Mouse (Mus musculus) intestine, embryonic 15.5 days (tissue): ENCODE measurements around the gene Ube4a. TPM values are rescaled to one million over a fixed set of nuclear protein-coding genes. Genes with fewer than 3 reads are reported as not detected.

Experiments used
- ATAC-seq: fragments of 200-750 bp; cut with Nextera tagmentation; 2 replicates; pipeline ENCODE4 v1.8.0; 2017; ENCODE audit warnings: moderate TSS enrichment, moderate library complexity
- H3K27ac ChIP-seq: fragments of 300-500 bp; sonication (generic); 2 replicates; pipeline ENCODE4 v1.5.1; 2015; ENCODE audit warnings: mild to moderate bottlenecking, inconsistent platforms
- H3K27me3 ChIP-seq: fragments of 300-500 bp; sonication (generic); replicated peaks from 2 replicates; pipeline ENCODE4 v1.6.1; 2015; ENCODE audit warnings: inconsistent platforms
- H3K36me3 ChIP-seq: fragments of 300-500 bp; sonication (generic); 2 replicates; pipeline ENCODE4 v1.6.1; 2015; ENCODE audit warnings: inconsistent platforms
- H3K4me1 ChIP-seq: fragments of 300-500 bp; sonication (generic); replicated peaks from 2 replicates; pipeline ENCODE4 v1.6.1; 2015; ENCODE audit warnings: inconsistent platforms
- H3K4me2 ChIP-seq: fragments of 300-500 bp; sonication (generic); replicated peaks from 2 replicates; pipeline ENCODE4 v1.6.1; 2015; ENCODE audit warnings: mild to moderate bottlenecking, inconsistent platforms
- H3K4me3 ChIP-seq: fragments of 300-500 bp; sonication (generic); replicated peaks from 2 replicates; pipeline ENCODE4 v1.5.1; 2015; ENCODE audit warnings: inconsistent platforms
- H3K9ac ChIP-seq: fragments of 300-500 bp; sonication (generic); 2 replicates; pipeline ENCODE4 v1.6.1; 2015; ENCODE audit warnings: inconsistent platforms
- H3K9me3 ChIP-seq: fragments of 300-500 bp; sonication (generic); 2 replicates; pipeline ENCODE4 v1.6.1; 2016; ENCODE audit warnings: inconsistent platforms
- WGBS: fragments of 180-500 bp; shearing (Covaris S2); methylation state at CpG from one replicate; pipeline ENCODE4 v1.1.7; 2015; 5-methylcytosine and 5-hydroxymethylcytosine counted together
- polyA plus RNA-seq: library from polyadenylated mRNA; unstranded; fragments of >200 nt; fragmentation: Nextera tagmentation; extraction: Ambion mirVana; gene quantifications from 2 replicates; pipeline ENCODE4 v1.2.1, GENCODE M21; 2015

Ube4a gene
- polyA plus RNA-seq: 24.2 and 24.6 TPM in 2 replicates

- H3K4me2 ChIP-seq: peak within 1 kb of the TSS; percentile 80
- WGBS: under 1% methylated on average over 39 of the region's 39 CpGs
- no peaks in the 10 kb centered on the region for H3K9me3 ChIP-seq
- H3K27me3 ChIP-seq: no peaks in the 10 kb centered on the region
- H3K9ac ChIP-seq: peak within 1 kb of the TSS; percentile 74
- H3K4me1 ChIP-seq: peaks cover 8% of the 10 kb centered on the region
- peak within 1 kb of the TSS; percentile 81 for H3K4me3 ChIP-seq
- peaks cover 6% of the 10 kb centered on the region; the same call in 1 of the 2 replicates for H3K36me3 ChIP-seq
- peak; percentile 97 for ATAC-seq
- H3K27ac ChIP-seq: peak within 1 kb of the TSS; percentile 65
These were observed at the start of gene Ube4a for GRCm38 (mm10) chr9:44965126-44965832. TSS of gene Ube4a (minus strand) at chr9:44965600.

- no peak overlapping the region for H3K9ac ChIP-seq
- H3K4me1 ChIP-seq: no peaks in the 10 kb centered on the region
- H3K27me3 ChIP-seq: no peaks in the 10 kb centered on the region
- H3K36me3 ChIP-seq: no peaks in the 10 kb centered on the region
- no peak overlapping the region for H3K4me3 ChIP-seq
- ATAC-seq: no peak
- WGBS: 48% methylated on average over 2 of the region's 2 CpGs
- H3K27ac ChIP-seq: no peak overlapping the region
- no peak overlapping the region for H3K4me2 ChIP-seq
- no peaks in the 10 kb centered on the region for H3K9me3 ChIP-seq
These were observed 49.5 kb upstream of the Ube4a start for GRCm38 (mm10) chr9:45014879-45015278.

- Histone ChIP-seq H3K27ac (no peak overlapping the region), H3K9ac (no peak overlapping the region), H3K27me3 (no peaks in the 10 kb centered on the region), H3K4me3 (no peak overlapping the region), H3K36me3 (no peaks in the 10 kb centered on the region), H3K4me1 (no peaks in the 10 kb centered on the region), H3K4me2 (no peak overlapping the region), H3K9me3 (no peaks in the 10 kb centered on the region)
- ATAC-seq: no peak
- WGBS: 41% methylated on average over 6 of the region's 6 CpGs
These were observed 45.9 kb upstream of the Ube4a start for GRCm38 (mm10) chr9:45011291-45011690.

GRCm38 (mm10) chr9:45010461-45010860 is 45.1 kb upstream of the Ube4a start:
- no peak overlapping the region for H3K9ac ChIP-seq
- no peaks in the 10 kb centered on the region for H3K27me3 ChIP-seq
- H3K27ac ChIP-seq: no peak overlapping the region
- no peaks in the 10 kb centered on the region for H3K4me1 ChIP-seq
- H3K9me3 ChIP-seq: no peaks in the 10 kb centered on the region
- WGBS: 64% methylated on average over 4 of the region's 4 CpGs
- H3K4me3 ChIP-seq: no peak overlapping the region
- no peaks in the 10 kb centered on the region for H3K36me3 ChIP-seq
- no peak overlapping the region for H3K4me2 ChIP-seq
- ATAC-seq: no peak

- no peak within 1 kb of the TSS for H3K4me2 ChIP-seq
- H3K36me3 ChIP-seq: no peaks in the 10 kb centered on the region
- H3K4me1 ChIP-seq: no peaks in the 10 kb centered on the region
- ATAC-seq: no peak
- WGBS: 85% methylated on average over 19 of the region's 19 CpGs
- H3K9me3 ChIP-seq: no peaks in the 10 kb centered on the region
- no peak within 1 kb of the TSS for H3K27ac ChIP-seq
- H3K4me3 ChIP-seq: no peak within 1 kb of the TSS
- no peaks in the 10 kb centered on the region for H3K27me3 ChIP-seq
- H3K9ac ChIP-seq: no peak within 1 kb of the TSS
These were observed 44.0 kb upstream of the Ube4a start, which contains the start of gene Cd3e for GRCm38 (mm10) chr9:45009180-45010078. TSS of gene Cd3e (minus strand) at chr9:45009627.

- Histone ChIP-seq H3K9ac (no peak overlapping the region), H3K4me2 (no peak overlapping the region), H3K9me3 (no peaks in the 10 kb centered on the region), H3K4me3 (no peak overlapping the region), H3K36me3 (no peaks in the 10 kb centered on the region), H3K27ac (no peak overlapping the region), H3K4me1 (no peaks in the 10 kb centered on the region), H3K27me3 (no peaks in the 10 kb centered on the region)
- ATAC-seq: no peak
- WGBS: 90% methylated on average over 4 of the region's 4 CpGs
These were observed 42.9 kb upstream of the Ube4a start for GRCm38 (mm10) chr9:45008342-45008741.

- H3K27ac ChIP-seq: no peak overlapping the region
- no peaks in the 10 kb centered on the region for H3K27me3 ChIP-seq
- H3K4me2 ChIP-seq: no peak overlapping the region
- no peak for ATAC-seq
- 65% methylated on average over 12 of the region's 12 CpGs for WGBS
- no peak overlapping the region for H3K9ac ChIP-seq
- H3K4me3 ChIP-seq: no peak overlapping the region
- no peaks in the 10 kb centered on the region for H3K4me1 ChIP-seq
- H3K9me3 ChIP-seq: no peaks in the 10 kb centered on the region
- no peaks in the 10 kb centered on the region for H3K36me3 ChIP-seq
These were observed 42.0 kb upstream of the Ube4a start for GRCm38 (mm10) chr9:45007404-45007803.

- Histone ChIP-seq H3K9me3 (no peaks in the 10 kb centered on the region), H3K27me3 (no peaks in the 10 kb centered on the region), H3K36me3 (no peaks in the 10 kb centered on the region), H3K4me3 (no peak overlapping the region), H3K27ac (no peak overlapping the region), H3K4me1 (no peaks in the 10 kb centered on the region), H3K9ac (no peak overlapping the region), H3K4me2 (no peak overlapping the region)
- ATAC-seq: no peak
- 53% methylated on average over 3 of the region's 3 CpGs for WGBS
These were observed 34.8 kb upstream of the Ube4a start for GRCm38 (mm10) chr9:45000249-45000648.

- no peaks in the 10 kb centered on the region for H3K36me3 ChIP-seq
- no peaks in the 10 kb centered on the region for H3K4me1 ChIP-seq
- no peak overlapping the region for H3K4me3 ChIP-seq
- H3K27me3 ChIP-seq: no peaks in the 10 kb centered on the region
- no peaks in the 10 kb centered on the region for H3K9me3 ChIP-seq
- no peak for ATAC-seq
- no peak overlapping the region for H3K27ac ChIP-seq
- no peak overlapping the region for H3K9ac ChIP-seq
- WGBS: 81% methylated on average over 5 of the region's 5 CpGs
- no peak overlapping the region for H3K4me2 ChIP-seq
These were observed 34.4 kb upstream of the Ube4a start for GRCm38 (mm10) chr9:44999776-45000175.

- Histone ChIP-seq H3K36me3 (no peaks in the 10 kb centered on the region), H3K4me2 (no peak overlapping the region), H3K27me3 (no peaks in the 10 kb centered on the region), H3K4me1 (no peaks in the 10 kb centered on the region), H3K9ac (no peak overlapping the region), H3K4me3 (no peak overlapping the region), H3K9me3 (no peaks in the 10 kb centered on the region), H3K27ac (no peak overlapping the region)
- WGBS: 60% methylated on average over 6 of the region's 6 CpGs
- no peak for ATAC-seq
These were observed 33.8 kb upstream of the Ube4a start for GRCm38 (mm10) chr9:44999171-44999570.

GRCm38 (mm10) chr9:44998138-44998537 is 32.7 kb upstream of the Ube4a start:
- Histone ChIP-seq H3K36me3 (no peaks in the 10 kb centered on the region), H3K27me3 (no peaks in the 10 kb centered on the region), H3K9me3 (no peaks in the 10 kb centered on the region), H3K27ac (no peak overlapping the region), H3K4me1 (no peaks in the 10 kb centered on the region), H3K4me2 (no peak overlapping the region), H3K4me3 (no peak overlapping the region), H3K9ac (no peak overlapping the region)
- WGBS: 61% methylated on average over 11 of the region's 11 CpGs
- no peak for ATAC-seq

- H3K4me3 ChIP-seq: no peak overlapping the region
- H3K27ac ChIP-seq: no peak overlapping the region
- no peaks in the 10 kb centered on the region for H3K27me3 ChIP-seq
- no peak for ATAC-seq
- no peaks in the 10 kb centered on the region for H3K9me3 ChIP-seq
- H3K9ac ChIP-seq: no peak overlapping the region
- no peaks in the 10 kb centered on the region for H3K4me1 ChIP-seq
- 90% methylated on average over 7 of the region's 7 CpGs for WGBS
- H3K4me2 ChIP-seq: no peak overlapping the region
- no peaks in the 10 kb centered on the region for H3K36me3 ChIP-seq
These were observed 31.2 kb upstream of the Ube4a start for GRCm38 (mm10) chr9:44996590-44996989.
